Mouse (Mus musculus) embryonic facial prominence, embryonic 15.5 days (tissue): ENCODE measurements around the gene Atxn1. TPM values are rescaled to one million over a fixed set of nuclear protein-coding genes. Genes with fewer than 3 reads are reported as not detected.

Experiments
- ATAC-seq: fragments of 200-750 bp; cut with Nextera tagmentation; 2 replicates; pipeline ENCODE4 v1.8.0; 2017; ENCODE audit warnings: low read depth, moderate TSS enrichment; ENCODE audit not compliant: insufficient number of reproducible peaks, low FRiP score, low TSS enrichment
- H3K27ac ChIP-seq: fragments of 300-500 bp; sonication (generic); replicated peaks from 2 replicates; pipeline ENCODE4 v1.5.1; 2015; ENCODE audit warnings: mild to moderate bottlenecking, inconsistent platforms
- H3K27me3 ChIP-seq: fragments of 300-500 bp; sonication (generic); 2 replicates; pipeline ENCODE4 v1.6.1; 2015; ENCODE audit warnings: inconsistent platforms
- H3K36me3 ChIP-seq: fragments of 300-500 bp; sonication (generic); 2 replicates; pipeline ENCODE4 v1.6.1; 2015; ENCODE audit warnings: mild to moderate bottlenecking, inconsistent platforms
- H3K4me1 ChIP-seq: fragments of 300-500 bp; sonication (generic); 2 replicates; pipeline ENCODE4 v1.6.1; 2015; ENCODE audit warnings: inconsistent platforms
- H3K4me2 ChIP-seq: fragments of 300-500 bp; sonication (generic); replicated peaks from 2 replicates; pipeline ENCODE4 v1.6.1; 2015; ENCODE audit warnings: mild to moderate bottlenecking, inconsistent platforms
- H3K4me3 ChIP-seq: fragments of 300-500 bp; sonication (generic); replicated peaks from 2 replicates; pipeline ENCODE4 v1.5.1; 2015; ENCODE audit warnings: mild to moderate bottlenecking, inconsistent platforms
- H3K9ac ChIP-seq: fragments of 300-500 bp; sonication (generic); 2 replicates; pipeline ENCODE4 v1.6.1; 2015; ENCODE audit warnings: inconsistent platforms
- H3K9me3 ChIP-seq: fragments of 300-500 bp; sonication (generic); replicated peaks from 2 replicates; pipeline ENCODE4 v1.6.1; 2016; ENCODE audit warnings: inconsistent platforms
- WGBS: fragments of 180-500 bp; shearing (Covaris S2); methylation state at CpG from one replicate; pipeline ENCODE4 v1.1.7; 2015; 5-methylcytosine and 5-hydroxymethylcytosine counted together
- polyA plus RNA-seq: library from polyadenylated mRNA; unstranded; fragments of >200 nt; fragmentation: Nextera tagmentation; extraction: Ambion mirVana; gene quantifications from 2 replicates; pipeline ENCODE4 v1.2.1, GENCODE M21; 2015

The Atxn1 gene
- polyA plus RNA-seq, 1 experiment from 2014 or later = 7.2 TPM

DNA sequence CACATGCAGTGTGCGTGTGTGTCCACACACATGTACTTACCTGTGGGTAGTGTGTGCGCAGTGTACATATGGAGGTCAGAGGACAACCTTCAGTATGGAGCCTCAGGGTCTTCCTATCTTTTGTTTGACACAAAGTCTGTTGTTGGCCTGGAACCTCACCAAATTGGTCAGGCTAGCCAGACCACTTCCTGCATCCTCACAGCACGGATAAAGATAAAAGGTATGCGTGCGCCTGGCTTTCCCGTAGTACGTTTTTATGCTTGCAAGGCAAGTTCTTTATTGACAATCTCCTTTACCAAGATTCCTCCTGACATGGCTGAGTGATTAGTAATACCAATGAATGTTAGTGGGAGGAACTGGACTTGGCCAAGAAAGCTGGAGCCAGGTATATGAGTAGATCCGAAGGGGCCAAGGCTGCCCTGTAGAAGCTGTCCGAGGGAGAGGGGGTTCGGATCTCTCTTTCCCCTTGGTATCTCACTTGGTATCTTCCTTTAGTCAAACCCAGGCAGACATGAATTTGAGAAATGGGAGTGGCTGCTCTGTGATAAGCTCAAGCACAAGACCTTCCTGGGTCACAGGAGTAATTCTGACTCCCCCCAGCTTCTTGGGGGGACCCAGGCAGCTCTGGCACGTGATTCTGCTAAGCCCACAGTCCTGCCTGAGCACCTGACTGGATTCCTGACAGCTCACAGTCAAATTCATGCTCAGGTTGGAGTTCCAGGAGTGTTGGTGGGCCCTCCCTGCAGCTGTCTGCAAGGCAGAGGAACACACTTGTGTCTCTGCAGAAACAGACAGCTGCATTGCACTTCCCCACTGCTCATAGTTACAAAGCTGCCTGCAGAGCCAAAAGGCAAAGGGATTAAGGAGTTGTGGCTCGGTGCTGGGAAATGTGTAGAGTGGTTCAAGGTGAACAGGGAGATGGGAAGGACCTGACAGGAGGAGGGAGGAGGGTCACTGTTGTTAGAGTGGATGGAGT is 451.5 kb downstream of the Atxn1 start:
- ATAC-seq = no peak
- Histone ChIP-seq H3K4me1 (peaks cover 60% of the 10 kb centered on the region), H3K27ac (0 out of 2 replicates have a peak overlapping the region, but pooled peaks have one; percentile 34)

DNA sequence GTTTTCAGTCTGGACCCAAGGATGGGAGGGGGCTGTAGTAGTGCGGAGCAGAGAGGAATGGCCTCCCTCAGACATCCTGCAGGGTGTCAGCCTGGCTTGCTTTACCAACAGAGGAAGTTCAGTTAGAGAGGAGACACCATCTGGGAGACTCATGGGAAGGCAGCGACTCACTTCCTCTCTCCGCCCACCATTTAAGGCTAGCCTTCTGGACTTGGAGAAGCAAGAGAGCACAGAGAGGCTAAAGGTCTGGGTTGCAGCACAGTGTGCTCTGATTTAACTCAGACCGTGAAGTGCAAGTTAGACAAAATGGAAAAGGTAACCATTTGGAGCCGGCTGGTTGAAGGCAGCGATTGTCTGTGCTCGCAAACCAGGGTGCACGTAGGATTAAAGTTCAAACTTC is 452.3 kb downstream of the Atxn1 start:
- no peak for ATAC-seq
- H3K9ac ChIP-seq = no peak overlapping the region
- H3K36me3 ChIP-seq = no peaks in the 10 kb centered on the region
- WGBS = 62% methylated on average over 8 of the region's 8 CpGs
- no peak overlapping the region for H3K4me3 ChIP-seq
- H3K4me1 ChIP-seq = peaks cover 63% of the 10 kb centered on the region
- peak overlapping the region; percentile 34; the same call in 1 of the 2 replicates for H3K27ac ChIP-seq
- H3K9me3 ChIP-seq = no peaks in the 10 kb centered on the region
- no peak overlapping the region for H3K4me2 ChIP-seq
- no peaks in the 10 kb centered on the region for H3K27me3 ChIP-seq

More for the DNA sequence above, 451.5 kb downstream of the Atxn1 start:
- no peaks in the 10 kb centered on the region for H3K9me3 ChIP-seq
- no peaks in the 10 kb centered on the region for H3K36me3 ChIP-seq
- no peak overlapping the region for H3K9ac ChIP-seq
- H3K4me3 ChIP-seq = no peak overlapping the region
- H3K4me2 ChIP-seq = no peak overlapping the region
- no peaks in the 10 kb centered on the region for H3K27me3 ChIP-seq
- WGBS = 69% methylated on average over 12 of the region's 12 CpGs

DNA sequence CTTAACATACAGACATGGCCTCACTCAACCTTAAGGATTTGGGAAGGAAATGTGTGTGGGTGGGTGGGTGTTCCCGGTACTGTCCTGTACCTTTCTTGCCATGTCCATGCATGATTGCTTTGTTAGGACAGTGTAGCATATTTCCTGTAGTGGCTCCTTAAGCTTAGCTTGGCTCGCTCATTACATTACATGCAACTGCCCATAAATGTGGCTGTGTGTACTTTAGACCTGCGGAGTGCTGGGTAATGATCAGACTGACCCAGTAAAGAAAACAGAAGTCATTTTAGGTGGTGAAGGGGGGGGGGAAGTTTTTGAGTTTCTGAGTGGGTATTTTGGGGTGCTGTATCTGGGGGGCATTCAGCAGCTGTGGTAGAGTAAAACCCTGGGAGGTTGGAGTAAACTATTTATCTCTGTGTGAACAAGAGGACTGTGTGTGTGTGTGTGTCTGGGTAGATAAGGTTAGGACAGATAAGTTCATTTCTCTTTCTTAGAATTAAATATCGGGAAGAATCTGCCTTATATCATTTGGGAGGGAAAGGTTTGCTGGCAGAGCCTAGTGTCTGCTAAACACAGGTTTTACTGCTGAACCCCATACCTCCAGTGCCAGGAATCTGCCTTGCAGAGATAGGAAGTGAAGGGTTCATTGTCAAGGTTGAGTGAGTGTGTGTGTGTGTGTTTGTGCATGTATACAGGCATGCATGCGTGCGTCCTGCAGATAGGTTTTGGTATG is 452.9 kb downstream of the Atxn1 start:
- Histone ChIP-seq H3K27ac (peak overlapping the region; percentile 34; the same call in 1 of the 2 replicates), H3K36me3 (no peaks in the 10 kb centered on the region), H3K9me3 (no peaks in the 10 kb centered on the region), H3K9ac (no peak overlapping the region), H3K4me1 (peaks cover 56% of the 10 kb centered on the region), H3K4me2 (no peak overlapping the region), H3K4me3 (no peak overlapping the region), H3K27me3 (no peaks in the 10 kb centered on the region)
- 82% methylated on average over 6 of the region's 6 CpGs for WGBS
- no peak for ATAC-seq

DNA sequence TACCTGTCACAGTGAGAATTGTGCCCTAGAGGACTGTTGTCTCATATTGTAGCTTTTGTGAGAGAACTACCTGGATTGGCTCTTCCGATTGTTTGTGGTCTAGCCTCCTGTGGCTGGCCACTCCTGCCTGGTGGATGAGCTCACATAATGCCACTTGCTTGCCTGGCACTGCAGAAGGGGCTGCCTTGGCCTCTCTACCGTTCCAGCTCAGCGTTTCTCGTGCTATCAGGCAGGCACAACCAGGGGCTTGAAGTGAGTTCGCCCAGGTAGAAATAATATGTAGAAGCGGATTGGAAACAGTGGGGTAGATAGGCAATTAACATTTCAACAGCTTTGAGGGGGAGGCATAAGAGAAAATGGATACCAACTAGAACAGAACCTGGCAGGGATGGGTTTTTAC is 455.4 kb downstream of the Atxn1 start:
- 67% methylated on average over 6 of the region's 6 CpGs for WGBS
- Histone ChIP-seq H3K4me3 (no peak overlapping the region), H3K27ac (no peak overlapping the region), H3K9ac (no peak overlapping the region), H3K4me2 (no peak overlapping the region), H3K27me3 (no peaks in the 10 kb centered on the region), H3K36me3 (no peaks in the 10 kb centered on the region), H3K9me3 (no peaks in the 10 kb centered on the region), H3K4me1 (peaks cover 33% of the 10 kb centered on the region)
- ATAC-seq = no peak

DNA sequence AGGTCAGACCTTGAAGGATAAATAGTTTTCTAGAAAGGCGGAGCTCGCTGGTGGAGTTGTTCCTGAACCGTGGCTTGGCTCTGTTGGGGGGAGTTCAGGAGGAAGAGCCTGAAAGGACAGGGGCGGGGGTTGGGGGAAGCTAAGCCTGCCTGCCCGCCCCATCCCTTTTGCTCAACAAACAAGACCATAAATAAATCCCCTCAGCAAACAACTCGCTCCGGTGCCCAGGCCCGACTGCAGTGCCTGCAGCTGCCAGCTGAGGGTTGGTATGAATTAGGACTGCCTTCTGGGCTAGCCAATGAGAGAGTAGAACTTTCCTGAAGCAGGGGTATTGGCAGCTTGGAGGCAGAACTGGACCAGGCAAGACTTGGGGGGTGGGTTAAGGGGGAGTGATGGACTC is 456.3 kb downstream of the Atxn1 start:
- Histone ChIP-seq H3K9ac (peak overlapping the region; percentile 53; the same call in 1 of the 2 replicates), H3K9me3 (no peaks in the 10 kb centered on the region), H3K4me1 (peaks cover 25% of the 10 kb centered on the region), H3K36me3 (no peaks in the 10 kb centered on the region), H3K4me2 (peak overlapping the region; percentile 91), H3K4me3 (peak overlapping the region; percentile 62), H3K27ac (peak overlapping the region; percentile 68), H3K27me3 (no peaks in the 10 kb centered on the region)
- ATAC-seq = peak; percentile 40; the same call in 1 of the 2 replicates
- WGBS = 3% methylated on average over 8 of the region's 8 CpGs

DNA sequence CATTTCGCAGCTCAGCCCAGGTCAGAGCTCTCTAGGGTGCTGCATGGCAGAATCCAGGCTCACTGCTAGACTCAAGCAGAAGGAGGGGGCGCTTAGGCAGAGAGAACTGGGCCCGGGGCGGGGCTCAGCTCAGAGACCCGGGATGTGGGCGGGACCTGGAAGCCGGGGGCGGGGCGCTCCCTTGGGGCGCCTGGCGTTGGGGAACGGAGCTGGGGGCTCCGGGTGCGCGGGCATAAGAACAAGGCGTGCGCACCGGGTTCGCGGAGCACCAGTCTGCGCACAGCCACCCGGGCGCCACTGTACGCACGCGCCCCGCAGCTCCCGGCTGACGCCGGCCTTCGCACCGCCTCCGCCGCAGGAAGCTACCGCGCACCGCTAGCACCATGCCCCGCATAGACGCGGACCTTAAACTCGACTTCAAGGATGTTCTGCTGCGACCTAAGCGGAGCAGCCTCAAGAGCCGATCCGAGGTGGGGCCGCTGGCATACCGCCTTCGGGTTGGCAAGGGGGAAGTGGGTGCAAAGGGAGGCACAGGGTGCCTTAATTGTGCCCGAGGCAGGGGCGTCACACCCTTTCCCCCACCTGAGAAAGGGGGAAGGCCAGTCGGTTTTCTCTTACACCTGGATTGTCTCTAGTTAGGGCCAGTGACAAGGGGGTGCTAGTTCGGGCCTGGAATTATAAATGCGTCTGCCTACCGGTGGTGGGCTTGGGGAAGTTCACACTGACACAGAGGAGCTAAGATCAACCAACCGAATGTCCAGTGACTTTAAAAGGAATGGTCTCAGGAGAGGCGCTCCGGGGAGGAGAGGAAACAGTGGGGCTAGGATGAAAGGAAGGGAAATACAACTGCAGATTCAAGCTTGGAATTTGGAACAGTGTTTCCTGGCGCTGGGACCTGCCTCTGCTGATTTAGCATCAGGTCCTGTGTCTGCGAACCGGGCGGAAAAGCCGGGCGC is 457.3 kb downstream of the Atxn1 start, which contains the start of gene Gmpr:
TSS of gene Gmpr (plus strand) at position 171 of the 956 bp plus-strand sequence.
- no peaks in the 10 kb centered on the region for H3K9me3 ChIP-seq
- peak within 1 kb of the TSS; percentile 68 for H3K27ac ChIP-seq
- H3K4me3 ChIP-seq = peak within 1 kb of the TSS; percentile 62
- H3K4me2 ChIP-seq = peak within 1 kb of the TSS; percentile 91
- no peaks in the 10 kb centered on the region for H3K36me3 ChIP-seq
- H3K27me3 ChIP-seq = no peaks in the 10 kb centered on the region
- peak; percentile 88 for ATAC-seq
- H3K4me1 ChIP-seq = peaks cover 16% of the 10 kb centered on the region
- WGBS = under 1% methylated on average over 59 of the region's 63 CpGs
- peak within 1 kb of the TSS; percentile 53 for H3K9ac ChIP-seq

DNA sequence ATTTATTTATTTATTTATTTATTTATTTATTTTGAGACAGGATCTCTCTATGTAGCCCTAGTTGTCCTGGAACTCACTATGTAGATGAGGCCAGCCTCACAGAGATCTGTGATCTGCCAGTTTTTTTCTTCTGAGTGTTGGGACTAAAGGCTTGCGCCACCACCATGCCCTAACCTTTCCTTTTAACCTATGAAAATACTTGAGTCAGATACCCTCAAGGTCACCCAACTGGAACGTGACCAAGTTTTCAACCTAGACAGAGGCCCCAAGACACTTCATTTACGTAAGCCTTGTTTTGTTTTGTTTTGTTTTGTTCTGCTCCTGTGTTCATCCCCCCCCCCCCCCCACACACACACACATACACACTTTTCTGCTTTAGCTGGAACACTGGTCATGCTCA is 459.3 kb downstream of the Atxn1 start:
- H3K36me3 ChIP-seq = no peaks in the 10 kb centered on the region
- no peak overlapping the region for H3K4me3 ChIP-seq
- peaks cover 10% of the 10 kb centered on the region for H3K4me1 ChIP-seq
- H3K4me2 ChIP-seq = no peak overlapping the region
- no peak for ATAC-seq
- WGBS = 92% methylated on average over 3 of the region's 3 CpGs
- H3K27ac ChIP-seq = no peak overlapping the region
- no peaks in the 10 kb centered on the region for H3K9me3 ChIP-seq
- no peak overlapping the region for H3K9ac ChIP-seq
- no peaks in the 10 kb centered on the region for H3K27me3 ChIP-seq

DNA sequence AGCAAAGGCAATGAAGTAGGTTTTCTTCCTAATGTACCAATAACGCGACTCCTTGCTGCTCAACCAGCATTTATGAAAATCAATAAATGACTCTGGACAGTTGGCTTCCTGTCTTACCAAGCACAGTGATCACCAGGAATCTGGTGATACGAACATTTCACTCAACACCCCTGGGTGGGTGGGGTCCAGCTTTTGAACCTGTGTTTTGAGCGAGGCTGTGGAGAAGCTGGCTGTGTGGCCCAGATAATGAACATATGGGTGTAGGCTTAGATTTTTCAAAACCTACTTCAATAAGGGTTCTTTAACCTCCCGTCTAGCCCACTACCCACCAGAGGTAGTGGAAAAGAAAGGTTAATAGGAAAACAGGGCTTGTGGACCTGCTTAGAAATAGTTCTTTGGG is 462.0 kb downstream of the Atxn1 start:
- 82% methylated on average over 5 of the region's 5 CpGs for WGBS

DNA sequence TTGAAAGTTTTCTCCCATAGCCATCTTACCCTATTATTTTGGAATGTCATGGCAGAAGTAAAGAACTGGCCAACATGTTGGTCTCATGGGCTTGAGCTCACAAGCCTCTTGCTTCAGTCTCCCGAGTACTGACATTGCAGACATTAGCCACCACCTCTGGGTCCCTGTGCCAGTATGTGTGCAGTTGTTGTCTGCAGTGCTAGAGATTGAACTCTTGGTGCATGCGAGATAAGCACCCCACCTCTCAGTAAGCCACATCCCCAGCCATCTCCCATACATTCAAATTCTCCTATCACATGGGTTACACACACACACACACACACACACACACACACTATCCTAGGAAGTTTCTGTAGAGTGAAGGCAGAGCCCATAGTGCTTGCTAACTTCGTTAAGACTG is 464.9 kb downstream of the Atxn1 start:
- Histone ChIP-seq H3K27ac (no peak overlapping the region), H3K9me3 (no peaks in the 10 kb centered on the region), H3K9ac (no peak overlapping the region), H3K27me3 (no peaks in the 10 kb centered on the region), H3K4me1 (no peaks in the 10 kb centered on the region), H3K36me3 (no peaks in the 10 kb centered on the region), H3K4me2 (no peak overlapping the region), H3K4me3 (no peak overlapping the region)
- 86% methylated on average over 3 of the region's 3 CpGs for WGBS
- ATAC-seq = no peak

More for the DNA sequence above, 462.0 kb downstream of the Atxn1 start:
- Histone ChIP-seq H3K36me3 (no peaks in the 10 kb centered on the region), H3K27me3 (no peaks in the 10 kb centered on the region), H3K27ac (no peak overlapping the region), H3K9ac (no peak overlapping the region), H3K4me2 (no peak overlapping the region), H3K9me3 (no peaks in the 10 kb centered on the region), H3K4me3 (no peak overlapping the region), H3K4me1 (no peaks in the 10 kb centered on the region)
- no peak for ATAC-seq
